Mouse (Mus musculus) kidney, adult 2 months (tissue): ENCODE measurements at regions not wholly inside any gene's neighbourhood (a gene's known extent, or its start where the extent isn't known, plus 50 kb on each side); places are given as distances from the start of the nearest gene placed in this dataset.

ENCODE experiments used
- DNase-seq: peaks from one replicate; pipeline ENCODE4 v3.0.0; 2021
- H3K27ac ChIP-seq: fragments of 200-500 bp; 2 replicates; pipeline ENCODE4 v1.5.1; 2012; ENCODE audit warnings: low read depth, low read length, control low read depth, inconsistent platforms; ENCODE audit not compliant: insufficient read depth
- H3K27me3 ChIP-seq: fragments of 200-500 bp; replicated peaks from 2 replicates; pipeline ENCODE4 v1.6.1; 2012; ENCODE audit warnings: mild to moderate bottlenecking, moderate library complexity, low read length, inconsistent platforms; ENCODE audit not compliant: control insufficient read depth, insufficient read depth
- H3K36me3 ChIP-seq: fragments of 200-500 bp; 2 replicates; pipeline ENCODE4 v1.6.1; 2012; ENCODE audit warnings: mild to moderate bottlenecking, moderate library complexity, low read length, inconsistent platforms; ENCODE audit not compliant: control insufficient read depth, insufficient read depth
- H3K4me1 ChIP-seq: fragments of 200-500 bp; 2 replicates; pipeline ENCODE4 v1.6.1; 2011; ENCODE audit warnings: low read length; ENCODE audit not compliant: control insufficient read depth, insufficient read depth
- H3K4me3 ChIP-seq: fragments of 200-500 bp; 2 replicates; pipeline ENCODE4 v1.5.1; 2011; ENCODE audit warnings: mild to moderate bottlenecking, low read depth, low read length, control low read depth; ENCODE audit not compliant: insufficient read depth
- CTCF ChIP-seq: fragments of 200-500 bp; conservative IDR thresholded peaks from 2 replicates; pipeline ENCODE4 v1.5.1; 2011; ENCODE audit warnings: low read depth, mild to moderate bottlenecking, control low read depth, low read length, moderate library complexity, mixed read lengths; ENCODE audit not compliant: insufficient read depth, insufficient read length
- POLR2A ChIP-seq: fragments of 200-500 bp; IDR thresholded peaks from one replicate; pipeline ENCODE4 v1.6.1; 2011; ENCODE audit warnings: low read depth, low read length, control low read depth
- WGBS: fragments of 180-500 bp; shearing (Covaris S2); methylation state at CpG from one replicate; pipeline ENCODE4 v1.1.7; 2018; 5-methylcytosine and 5-hydroxymethylcytosine counted together

DNA sequence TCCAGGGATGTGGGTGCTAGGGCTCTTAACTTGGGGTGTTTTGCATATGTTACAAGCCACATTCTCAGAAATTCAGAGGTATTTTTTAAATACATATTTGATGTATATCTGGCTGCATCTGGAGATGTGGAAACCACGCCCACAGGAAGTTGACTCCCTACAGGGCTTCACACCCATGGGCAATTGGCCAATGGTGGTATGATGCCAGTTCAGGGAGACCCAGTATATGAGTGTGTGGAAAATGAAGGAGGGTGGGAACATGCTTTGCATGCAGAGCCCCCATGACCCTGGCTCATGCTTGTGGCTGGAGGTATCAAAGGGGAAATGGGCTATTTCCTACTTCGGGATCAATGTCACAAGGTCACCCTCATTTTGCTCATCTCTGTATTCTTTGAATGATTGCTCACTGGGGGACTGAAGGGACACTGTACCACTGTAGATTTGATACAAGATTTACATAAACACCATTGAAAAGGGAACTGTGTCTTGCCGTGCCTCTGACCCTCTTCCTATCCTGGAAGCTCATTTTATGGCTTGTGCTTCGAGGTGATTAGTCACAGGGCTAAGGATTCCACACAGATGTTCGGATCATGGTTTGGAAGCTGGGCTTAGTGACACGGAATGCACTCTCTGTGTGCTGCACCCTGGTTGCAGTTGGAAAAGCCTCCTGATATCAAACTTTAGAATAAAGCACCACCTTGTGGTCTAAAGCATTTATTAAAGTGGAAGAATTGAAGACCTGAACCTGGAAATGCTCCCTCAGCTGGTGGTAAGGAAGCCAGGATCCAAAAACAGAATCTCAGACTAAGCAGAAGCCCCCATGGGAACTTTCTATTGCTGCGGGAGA is 56.8 kb upstream of the Edn1 start:
- Histone ChIP-seq H3K4me1 (no peaks in the 10 kb centered on the region; the same call in 1 of the 2 replicates), H3K27ac (no peak overlapping the region), H3K4me3 (no peak overlapping the region), H3K27me3 (no peaks in the 10 kb centered on the region), H3K36me3 (no peaks in the 10 kb centered on the region)
- peak; percentile 68 for DNase-seq
- WGBS = 27% methylated on average over 7 of the region's 7 CpGs
- TF ChIP-seq POLR2A = no peak
- peak; percentile 41 for TF ChIP-seq CTCF

DNA sequence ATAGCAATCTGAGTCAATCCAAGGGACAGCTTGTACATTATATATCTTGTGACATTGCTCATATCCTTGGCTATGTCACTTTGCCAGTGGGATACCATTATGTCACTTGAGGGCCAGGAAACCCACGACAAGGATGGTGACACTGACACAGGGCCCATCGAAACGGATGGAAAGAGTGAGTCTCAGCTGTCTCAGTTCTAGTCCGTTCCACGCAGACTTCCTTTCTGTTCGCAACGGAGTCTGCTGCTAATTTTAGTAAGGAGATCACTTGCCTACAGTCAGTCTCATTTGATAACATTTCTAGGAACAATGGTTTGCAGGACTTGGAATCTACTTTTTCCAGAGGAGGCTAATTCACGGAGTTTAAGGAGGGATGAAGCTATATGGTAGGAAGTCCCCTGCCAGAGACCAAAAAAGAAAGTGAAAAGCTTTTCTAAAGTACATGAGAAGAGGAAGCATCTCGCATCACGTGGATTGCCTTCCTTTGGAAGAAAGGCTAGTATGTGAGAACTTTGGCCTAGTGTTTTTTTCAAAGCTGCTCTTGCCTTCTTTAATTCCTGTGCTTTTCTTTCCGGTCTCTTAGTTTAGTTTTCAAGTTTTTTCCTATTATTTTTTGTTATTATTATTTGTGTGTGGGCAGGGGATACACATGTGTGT is 55.4 kb upstream of the Edn1 start:
- Histone ChIP-seq H3K4me3 (no peak overlapping the region), H3K36me3 (no peaks in the 10 kb centered on the region), H3K27ac (no peak overlapping the region), H3K4me1 (no peaks in the 10 kb centered on the region; the same call in 1 of the 2 replicates), H3K27me3 (no peaks in the 10 kb centered on the region)
- DNase-seq = peak; percentile 14
- no peak for TF ChIP-seq CTCF
- no peak for TF ChIP-seq POLR2A
- 68% methylated on average over 11 of the region's 11 CpGs for WGBS
